Mouse (Mus musculus): ENCODE measurements around the gene AI837181.

DNA sequence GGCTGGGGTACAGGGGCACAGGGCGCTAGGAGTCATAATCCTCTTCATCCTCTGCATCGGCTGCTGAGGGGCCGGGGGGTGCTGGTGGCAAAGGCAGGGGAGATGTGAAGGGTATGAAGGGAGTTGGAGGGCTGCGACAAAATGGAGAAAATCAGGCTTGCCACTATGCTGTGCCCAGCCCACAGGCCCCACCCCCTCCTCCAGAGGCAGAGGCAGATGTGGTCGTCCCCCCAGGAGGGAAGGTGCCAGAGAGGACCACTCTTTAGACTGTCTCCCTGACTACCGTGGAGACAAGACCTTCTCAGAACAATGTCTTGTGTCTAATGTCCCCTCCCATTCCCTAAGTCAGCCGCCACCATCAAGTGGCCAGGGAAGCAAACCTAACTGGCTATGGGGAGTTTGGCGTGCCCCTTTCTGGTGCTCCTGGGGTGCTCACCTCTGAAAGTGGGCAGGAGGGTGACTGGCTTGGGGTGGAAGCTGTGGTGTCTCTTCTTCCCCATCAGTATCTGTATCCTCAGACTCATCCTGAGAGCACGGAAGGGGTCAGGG is 2.0 kb upstream of the AI837181 start:
- TF ChIP-seq CTCF (IDR thresholded peaks at IDR 0.05; ENCODE audit: extremely low read depth, insufficient read depth, insufficient read length, insufficient replicate concordance), result no peak
- no peak for TF ChIP-seq POLR2A (IDR thresholded peaks at IDR 0.05; ENCODE audit: low read depth, low read length)
